In the genomic region with DNA sequence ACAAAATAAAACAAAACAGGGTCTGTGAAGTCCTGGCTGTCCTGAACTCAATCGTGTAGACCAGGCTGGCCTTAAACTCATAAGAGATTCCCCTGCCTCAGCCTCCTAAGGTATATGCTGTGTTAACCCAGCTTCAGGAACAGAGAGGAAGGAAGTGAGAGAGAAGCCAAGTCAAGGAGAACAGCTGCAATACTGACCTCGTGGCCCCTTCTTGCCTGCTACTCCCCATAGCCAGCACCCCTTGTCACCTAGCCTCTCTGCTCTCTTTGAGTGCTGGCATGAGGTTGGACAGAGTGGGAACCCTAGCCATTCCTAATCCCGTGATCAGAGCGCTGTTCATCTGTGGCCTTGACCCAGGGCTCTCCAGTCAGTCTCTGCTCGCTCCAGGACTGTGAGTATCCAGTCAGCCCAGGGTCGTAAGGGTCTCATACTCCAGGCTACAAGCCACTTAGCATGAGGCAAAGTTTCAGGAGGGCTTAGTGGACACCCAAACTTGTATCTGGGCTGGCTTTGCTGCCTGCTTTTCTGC, we compare ENCODE assay signal across 8 mouse cellular contexts. TPM values are rescaled to one million over a fixed set of nuclear protein-coding genes. Genes with fewer than 3 reads are reported as not detected.
DNase-seq lines count a peak whose midpoint lies in the region; ATAC-seq and TF ChIP-seq lines count a peak whose summit lies in the region.

No protein-coding gene starts in this region.

- no peak for DNase-seq in kidney, adult 9 months
- no peak for DNase-seq in embryonic facial prominence, embryonic 14.5 days (ENCODE audit: low spot score)
- no peak for DNase-seq in gastrocnemius, postnatal 14 days
- DNase-seq in lung, postnatal 14 days, result no peak

- H3K9me3 ChIP-seq in kidney, embryonic 14.5 days (ENCODE audit: control insufficient read depth, low read length), result no peaks in the 10 kb centered on the region
- H3K9me3 ChIP-seq in embryonic facial prominence, embryonic 14.5 days (ENCODE audit: control insufficient read depth, low read length), result peaks cover 17% of the 10 kb centered on the region
- H3K9me3 ChIP-seq in hindbrain, embryonic 15.5 days, result no peaks in the 10 kb centered on the region

- H3K79me2 ChIP-seq in myocyte (ENCODE audit: control insufficient read depth, insufficient read depth), result no peaks in the 10 kb centered on the region

- peak overlapping the region; percentile 42; the same call in 1 of the 2 replicates for H3K9ac ChIP-seq in kidney, embryonic 14.5 days (ENCODE audit: low read depth, low read length)
- peak overlapping the region; percentile 53; the same call in 1 of the 2 replicates for H3K9ac ChIP-seq in embryonic facial prominence, embryonic 14.5 days (ENCODE audit: low read depth, low read length)
- no peak overlapping the region for H3K9ac ChIP-seq in hindbrain, embryonic 15.5 days

- H3K27ac ChIP-seq in kidney, embryonic 14.5 days (ENCODE audit: low read depth, low read length), result peak overlapping the region; percentile 69
- H3K27ac ChIP-seq in embryonic facial prominence, embryonic 14.5 days (replicated peaks; ENCODE audit: low read depth, low read length), result peak overlapping the region; percentile 94
- peak overlapping the region; percentile 73 for H3K27ac ChIP-seq in hindbrain, embryonic 15.5 days (replicated peaks)

- intact Hi-C loops in gastrocnemius, postnatal 14 days (cut with DNase I; ENCODE audit: low total_unique reads), result loop anchor here (10.0 kb wide), 1 partner anchor 123 kb away; a partner anchor contains a TSS

- H3K36me3 ChIP-seq in kidney, embryonic 14.5 days (ENCODE audit: control insufficient read depth, insufficient read depth, low read length), result no peaks in the 10 kb centered on the region
- H3K36me3 ChIP-seq in embryonic facial prominence, embryonic 14.5 days (ENCODE audit: control insufficient read depth, insufficient read depth, low read length), result no peaks in the 10 kb centered on the region
- no peaks in the 10 kb centered on the region for H3K36me3 ChIP-seq in hindbrain, embryonic 15.5 days
- no peaks in the 10 kb centered on the region for H3K36me3 ChIP-seq in myocyte (ENCODE audit: control insufficient read depth, insufficient read depth)

- ATAC-seq in kidney, embryonic 14.5 days (ENCODE audit: low FRiP score, low TSS enrichment), result no peak
- peak; percentile 17; the same call in 1 of the 2 replicates for ATAC-seq in embryonic facial prominence, embryonic 14.5 days (ENCODE audit: low read depth)
- no peak for ATAC-seq in hindbrain, embryonic 15.5 days (ENCODE audit: low FRiP score, low read depth)
- ATAC-seq in CD4-positive, CD25-positive, alpha-beta regulatory T cell, adult 4 months, result no peak

- no peak for TF ChIP-seq POLR2A in myocyte (IDR thresholded peaks at IDR 0.05; ENCODE audit: insufficient read length, low read depth)

- 74% methylated on average over 6 of the region's 6 CpGs for WGBS in kidney, embryonic 14.5 days
- WGBS in embryonic facial prominence, embryonic 14.5 days, result 79% methylated on average over 6 of the region's 6 CpGs
- WGBS in hindbrain, embryonic 15.5 days, result 79% methylated on average over 6 of the region's 6 CpGs

- H3K4me1 ChIP-seq in kidney, embryonic 14.5 days (ENCODE audit: control insufficient read depth, insufficient read depth, low read length), result peaks cover 16% of the 10 kb centered on the region
- peaks cover 25% of the 10 kb centered on the region for H3K4me1 ChIP-seq in embryonic facial prominence, embryonic 14.5 days (ENCODE audit: control insufficient read depth, insufficient read depth, low read length)
- H3K4me1 ChIP-seq in hindbrain, embryonic 15.5 days (replicated peaks), result peaks cover 28% of the 10 kb centered on the region

- H3ac ChIP-seq in myocyte (ENCODE audit: control insufficient read depth, insufficient read length), result no peak overlapping the region

- H3K4me2 ChIP-seq in kidney, embryonic 14.5 days (replicated peaks; ENCODE audit: low read depth, low read length), result no peak overlapping the region
- peak overlapping the region; percentile 31 for H3K4me2 ChIP-seq in embryonic facial prominence, embryonic 14.5 days (ENCODE audit: low read depth, low read length)
- no peak overlapping the region for H3K4me2 ChIP-seq in hindbrain, embryonic 15.5 days
- peak overlapping the region; percentile 60 for H3K4me2 ChIP-seq in myocyte (ENCODE audit: low read depth)

- H3K4me3 ChIP-seq in kidney, embryonic 14.5 days (ENCODE audit: low read length), result no peak overlapping the region
- no peak overlapping the region for H3K4me3 ChIP-seq in embryonic facial prominence, embryonic 14.5 days (ENCODE audit: low read depth, low read length)
- no peak overlapping the region for H3K4me3 ChIP-seq in hindbrain, embryonic 15.5 days
- H3K4me3 ChIP-seq in myocyte, result no peak overlapping the region

- no peaks in the 10 kb centered on the region for H3K27me3 ChIP-seq in kidney, embryonic 14.5 days (ENCODE audit: control insufficient read depth, insufficient read depth, low read length)
- no peaks in the 10 kb centered on the region for H3K27me3 ChIP-seq in embryonic facial prominence, embryonic 14.5 days (replicated peaks; ENCODE audit: control insufficient read depth, insufficient read depth, low read length)
- no peaks in the 10 kb centered on the region for H3K27me3 ChIP-seq in hindbrain, embryonic 15.5 days
- no peaks in the 10 kb centered on the region for H3K27me3 ChIP-seq in myocyte (ENCODE audit: control insufficient read depth, insufficient read depth, insufficient read length)

TF ChIP-seq in myocyte, 11 proteins besides CTCF, POLR2A, EP300 and RAD21:
- peak in 1 of 3 experiments; percentile 59 for TF ChIP-seq MYOG (IDR thresholded peaks at IDR 0.05; ENCODE audit: control insufficient read depth in 1 of 3, insufficient read depth in 1 of 3, insufficient read length in 2 of 3, low read depth in 2 of 3)
- TF ChIP-seq TCF3 (IDR thresholded peaks at IDR 0.05; ENCODE audit: insufficient read length, low read depth), result no peak
- peak in 2 of 3 experiments; percentile 63 to 79 for TF ChIP-seq MYOD1 (IDR thresholded peaks at IDR 0.05; ENCODE audit: control insufficient read depth in 1 of 3, insufficient read length in 2 of 3, low read depth in 2 of 3)

RNA-seq across cellular contexts. Expression of a gene that starts 35.6 kb away (rescaled TPM):
- 5.8 and 6.9 TPM in 2 replicates for polyA plus RNA-seq in kidney, embryonic 14.5 days (2014; fragmentation: Nextera tagmentation; extraction: Ambion mirVana)
- polyA plus RNA-seq in embryonic facial prominence, embryonic 14.5 days (2014; fragmentation: Nextera tagmentation; extraction: Ambion mirVana), result 3.9 and 4.7 TPM in 2 replicates
- polyA plus RNA-seq in hindbrain, embryonic 15.5 days (2015; fragmentation: Nextera tagmentation; extraction: Ambion mirVana), result 8.1 and 10.0 TPM in 2 replicates
- 2.6 TPM for polyA plus RNA-seq in myocyte (2012; fragmentation: generic; extraction: Trizol)
- polyA plus RNA-seq in CD4-positive, CD25-positive, alpha-beta regulatory T cell, adult 4 months (2017; shearing (Covaris generic)), result 1 to 10 TPM; 1.9 to 4.5 TPM
- 1 to 10 TPM; 2.3 to 2.9 TPM for total RNA-seq in gastrocnemius, postnatal 14 days (2021)

RNA-seq across cellular contexts. Expression of a gene that starts 35.8 kb away (rescaled TPM):
- polyA plus RNA-seq in kidney, embryonic 14.5 days (2014; fragmentation: Nextera tagmentation; extraction: Ambion mirVana), result 167 and 180 TPM in 2 replicates
- polyA plus RNA-seq in embryonic facial prominence, embryonic 14.5 days (2014; fragmentation: Nextera tagmentation; extraction: Ambion mirVana), result 180 and 187 TPM in 2 replicates
- polyA plus RNA-seq in hindbrain, embryonic 15.5 days (2015; fragmentation: Nextera tagmentation; extraction: Ambion mirVana), result 124 and 125 TPM in 2 replicates
- polyA plus RNA-seq in myocyte (2012; fragmentation: generic; extraction: Trizol), result 117 TPM
- polyA plus RNA-seq in CD4-positive, CD25-positive, alpha-beta regulatory T cell, adult 4 months (2017; shearing (Covaris generic)), result 100 to 1,000 TPM in 1 of 2 experiments, 10 to 100 TPM in 1; 84.8 to 110 TPM
- 10 to 100 TPM; 48.1 to 48.8 TPM for total RNA-seq in gastrocnemius, postnatal 14 days (2021)

RNA-seq across cellular contexts. Expression of a gene that starts 55.2 kb away (rescaled TPM):
- 7.1 and 13.7 TPM in 2 replicates for polyA plus RNA-seq in kidney, embryonic 14.5 days (2014; fragmentation: Nextera tagmentation; extraction: Ambion mirVana)
- 5.8 and 7.3 TPM in 2 replicates for polyA plus RNA-seq in embryonic facial prominence, embryonic 14.5 days (2014; fragmentation: Nextera tagmentation; extraction: Ambion mirVana)
- polyA plus RNA-seq in hindbrain, embryonic 15.5 days (2015; fragmentation: Nextera tagmentation; extraction: Ambion mirVana), result 22.3 and 23.9 TPM in 2 replicates
- 12.4 TPM for polyA plus RNA-seq in myocyte (2012; fragmentation: generic; extraction: Trizol)
- polyA plus RNA-seq in CD4-positive, CD25-positive, alpha-beta regulatory T cell, adult 4 months (2017; shearing (Covaris generic)), result 10 to 100 TPM in 1 of 2 experiments, 1 to 10 TPM in 1; 9.7 to 10.4 TPM
- total RNA-seq in gastrocnemius, postnatal 14 days (2021), result 10 to 100 TPM; 10.7 to 11.3 TPM

Comparison
In these comparisons a context has a peak if more than half of its experiments do, and no peak if none do; other contexts are left out.
1. H3K4me2 ChIP-seq: peak in embryonic facial prominence, embryonic 14.5 days (single experiment) and myocyte (single experiment); none in kidney, embryonic 14.5 days (single experiment) and hindbrain, embryonic 15.5 days (single experiment).
2. Peak in every context shown above with its lines, with median percentiles within 50 percentile points of each other: H3K27ac ChIP-seq.